Mouse (Mus musculus): ENCODE results near the gene Rpl10l.

Gene Rpl10l

DNA sequence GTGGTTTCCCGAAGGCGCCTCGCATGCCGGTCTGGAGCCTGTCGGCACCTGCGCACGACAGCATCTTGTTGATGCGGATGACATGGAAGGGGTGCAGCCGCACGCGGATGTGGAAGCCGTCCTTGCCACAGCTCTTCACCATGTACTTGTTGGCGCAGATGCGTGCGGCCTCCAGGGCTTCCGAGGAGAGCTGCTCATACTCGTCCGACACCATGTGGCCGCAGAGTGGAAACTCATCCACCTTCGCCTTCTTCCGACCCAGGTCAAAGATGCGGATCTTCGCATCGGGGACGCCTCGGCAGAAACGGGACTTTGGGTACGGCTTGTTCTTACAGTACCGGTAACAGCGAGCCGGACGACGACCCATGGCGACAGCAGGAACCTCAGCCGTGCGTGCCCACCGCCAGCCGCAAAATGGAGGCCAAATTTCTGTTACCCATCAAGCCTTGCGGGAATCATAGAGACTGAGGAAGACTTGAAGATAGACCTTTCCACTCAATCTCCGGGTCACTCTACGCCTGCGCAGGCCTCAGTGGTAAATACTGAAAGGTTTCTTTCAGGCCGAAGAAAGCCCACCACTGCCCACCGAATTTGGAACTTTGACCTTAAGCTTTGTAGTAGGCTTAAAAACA lies at the start of gene Rpl10l:
Rpl10l (minus strand) TSS at position 411 of the 632 bp plus-strand sequence.
- no peak for DNase-seq (ENCODE audit: low spot score in 2 of 2)

DNA sequence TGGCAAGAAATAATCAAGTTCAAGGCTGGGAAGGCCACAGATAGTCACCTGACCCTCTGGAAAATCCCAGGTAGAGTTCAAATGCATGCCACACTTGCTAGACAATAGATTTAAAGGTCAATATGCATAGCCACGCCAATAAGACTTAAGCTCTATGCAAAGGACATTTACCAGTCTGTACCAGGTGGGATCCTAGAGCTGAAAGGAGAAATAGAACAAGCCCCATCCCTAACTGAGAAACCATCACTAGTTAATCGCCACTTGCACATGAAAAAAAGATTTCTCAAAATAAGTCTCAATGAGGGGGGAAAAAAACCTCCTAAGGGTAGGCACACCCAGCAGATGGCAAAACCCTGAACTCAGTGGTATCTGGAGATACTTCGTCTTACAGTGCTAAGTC lies 8.3 kb downstream of the Rpl10l start:
- DNase-seq (ENCODE audit: low spot score in 2 of 2), result no peak

DNA sequence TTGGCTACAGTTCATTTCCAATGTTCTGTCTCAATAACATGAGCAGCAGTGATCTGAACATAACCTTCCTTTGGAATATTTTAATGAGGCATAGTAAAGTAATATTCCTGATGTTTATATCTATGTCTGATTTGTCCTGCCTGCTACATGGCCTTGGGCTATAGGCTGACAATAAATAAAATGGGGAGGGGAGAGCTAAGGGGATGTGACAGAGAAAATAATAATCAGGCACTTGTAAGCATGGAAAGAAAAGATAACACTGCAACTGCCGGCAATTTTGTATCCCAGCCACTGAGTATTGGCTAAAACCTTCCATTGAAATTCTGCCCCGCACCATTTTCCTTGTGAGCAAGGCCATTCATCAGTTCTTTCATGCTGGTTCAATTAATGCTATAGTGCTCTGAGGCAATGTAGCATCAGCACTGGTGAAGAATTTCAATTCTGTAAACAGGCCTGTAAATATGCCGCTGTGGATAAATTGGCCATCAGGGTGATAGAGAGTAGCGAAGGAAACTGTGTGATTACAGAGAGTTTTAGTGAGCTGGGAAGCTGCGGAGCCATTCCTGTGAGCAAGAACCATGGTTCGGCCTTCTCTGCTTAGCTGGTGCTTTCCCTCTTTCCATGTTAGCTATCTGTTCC lies 38.6 kb downstream of the Rpl10l start:
- no peak for DNase-seq (ENCODE audit: low spot score in 2 of 2)

DNA sequence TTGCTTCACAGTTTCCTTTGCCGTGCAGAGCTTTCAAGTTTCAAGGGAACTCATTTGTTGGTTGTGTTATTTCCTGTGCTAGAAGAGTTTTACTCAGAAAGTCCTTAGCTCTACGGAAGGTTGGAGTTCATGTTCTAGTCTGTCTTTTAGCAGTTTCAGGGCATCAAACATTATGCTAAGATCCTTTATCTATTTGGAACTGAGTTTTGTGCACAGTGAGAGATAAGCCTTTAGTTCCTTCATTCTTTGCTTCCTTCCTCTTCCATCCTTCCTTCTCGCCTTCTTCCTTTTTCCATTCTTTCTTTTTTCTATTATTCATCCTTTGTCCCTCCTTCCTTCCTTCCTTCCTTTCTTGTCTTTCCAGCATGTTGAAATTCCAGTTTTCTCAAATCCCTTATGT lies 50.0 kb downstream of the Rpl10l start:
- DNase-seq (ENCODE audit: low spot score in 2 of 2), result no peak

Data from spleen, postnatal 4 days (tissue).